Comparison of ENCODE assay signal across 8 mouse cellular contexts in genomic region chr1:134816617-134817016, GRCm38 (mm10).
A peak's percentile ranks its signal among the peaks of the same experiment; 100 is the strongest.
DNase-seq lines count a peak whose midpoint lies in the region; ATAC-seq lines count a peak whose summit lies in the region.

No protein-coding gene starts in this region.

- DNase-seq in cerebellum, postnatal 14 days, result peak; percentile 47 to 63
- DNase-seq in adrenal gland, adult (ENCODE audit: inconsistent age in 2 of 2, low spot score in 1 of 2), result peak; percentile 75 to 91
- DNase-seq in kidney, adult 9 months, result peak; percentile 53
- DNase-seq in lung, postnatal 25 days (ENCODE audit: low spot score), result peak; percentile 85
- no peak for DNase-seq in thymus, postnatal 14 days
- DNase-seq in spleen, adult 12 weeks (ENCODE audit: low spot score), result no peak

- no peak for ATAC-seq in cerebellum, adult (ENCODE audit: insufficient number of reproducible peaks, low FRiP score, low TSS enrichment)
- ATAC-seq in granulocyte monocyte progenitor cell, adult 5-6 weeks (replicated peaks; ENCODE audit: poor library complexity, severe bottlenecking), result peak; percentile 40

Comparison
In these comparisons a context has a peak if more than half of its experiments do, and no peak if none do; other contexts are left out.
1. DNase-seq: peak in cerebellum, postnatal 14 days (2 of 2), adrenal gland, adult (2 of 2), kidney, adult 9 months (single experiment) and lung, postnatal 25 days (single experiment); none in thymus, postnatal 14 days (single experiment) and spleen, adult 12 weeks (single experiment).